Mouse (Mus musculus) G1E (cell line): ENCODE results near the gene Afmid.

Experiments used
- CTCF ChIP-seq: IDR thresholded peaks from 2 replicates; pipeline ENCODE4 v1.5.1; 2012; ENCODE audit warnings: low read depth, low read length, inconsistent platforms, mixed read lengths
- GATA1 ChIP-seq: IDR thresholded peaks from 2 replicates; pipeline ENCODE4 v1.6.1; 2012; ENCODE audit warnings: borderline replicate concordance, low read length, inconsistent platforms, mixed read lengths
- GATA2 ChIP-seq: IDR thresholded peaks from 2 replicates; pipeline ENCODE4 v1.6.1; 2012; ENCODE audit warnings: low read depth, low read length, inconsistent platforms, borderline replicate concordance
- TAL1 ChIP-seq: conservative IDR thresholded peaks from 2 replicates; pipeline ENCODE4 v1.6.1; 2012; ENCODE audit warnings: low read depth, low read length, inconsistent platforms, mixed read lengths

DNA sequence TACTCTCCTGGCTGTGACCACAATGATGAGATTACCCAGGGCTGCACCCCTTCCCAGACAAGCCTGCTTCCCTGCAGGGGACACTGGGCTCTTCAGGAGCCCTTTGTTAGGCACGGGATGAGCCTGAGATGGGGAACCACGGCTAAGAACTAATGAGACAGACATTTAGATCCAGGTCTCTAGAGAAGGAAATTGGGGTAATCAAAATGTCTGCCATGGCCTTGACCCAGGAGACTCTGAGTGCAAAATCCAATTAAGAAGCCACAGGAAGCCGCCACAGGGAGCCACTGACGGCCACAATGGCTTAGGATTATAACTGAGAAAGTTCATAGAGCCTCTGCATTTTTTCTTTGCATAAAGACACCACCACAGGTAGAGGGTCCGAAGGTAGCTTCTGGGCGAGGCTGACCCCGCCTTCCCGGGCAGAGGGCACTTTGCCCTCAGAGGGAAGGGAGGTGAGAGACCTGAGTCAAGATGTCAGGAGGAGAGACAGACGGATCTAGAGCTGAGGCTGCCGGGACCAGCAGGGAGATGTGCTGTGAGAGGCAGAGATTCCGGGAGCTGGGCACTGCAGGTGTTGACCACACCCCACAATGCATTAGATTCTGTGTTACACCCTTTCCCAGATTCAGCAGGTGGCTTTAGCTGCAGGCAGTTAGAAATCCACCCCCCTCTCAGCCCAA is 37.6 kb downstream of the Afmid start:
- TF ChIP-seq CTCF (no peak), GATA1 (no peak), TAL1 (no peak), GATA2 (no peak)
